Mouse (Mus musculus) heart, postnatal 36 days (tissue): ENCODE results near the gene Epb41l1. TPM values are rescaled to one million over a fixed set of nuclear protein-coding genes. Genes with fewer than 3 reads are reported as not detected.

Experiments used
- DNase-seq, 2 experiments: peaks; one replicate each; pipeline ENCODE4 v3.0.0; 2021 to 2022
- intact Hi-C: fragments of 180-260 bp; cut with DNase I; formaldehyde crosslinking; loops from one replicate; pipeline ENCODE4 v1.15.1; 2025
- total RNA-seq, 2 experiments: library from RNA; stranded (reverse); gene quantifications; 2 replicates each; pipeline ENCODE4 v1.2.3; 2021

Gene Epb41l1
- total RNA-seq, 2 experiments from 2014 or later = 6.3 to 9.1 TPM

DNA sequence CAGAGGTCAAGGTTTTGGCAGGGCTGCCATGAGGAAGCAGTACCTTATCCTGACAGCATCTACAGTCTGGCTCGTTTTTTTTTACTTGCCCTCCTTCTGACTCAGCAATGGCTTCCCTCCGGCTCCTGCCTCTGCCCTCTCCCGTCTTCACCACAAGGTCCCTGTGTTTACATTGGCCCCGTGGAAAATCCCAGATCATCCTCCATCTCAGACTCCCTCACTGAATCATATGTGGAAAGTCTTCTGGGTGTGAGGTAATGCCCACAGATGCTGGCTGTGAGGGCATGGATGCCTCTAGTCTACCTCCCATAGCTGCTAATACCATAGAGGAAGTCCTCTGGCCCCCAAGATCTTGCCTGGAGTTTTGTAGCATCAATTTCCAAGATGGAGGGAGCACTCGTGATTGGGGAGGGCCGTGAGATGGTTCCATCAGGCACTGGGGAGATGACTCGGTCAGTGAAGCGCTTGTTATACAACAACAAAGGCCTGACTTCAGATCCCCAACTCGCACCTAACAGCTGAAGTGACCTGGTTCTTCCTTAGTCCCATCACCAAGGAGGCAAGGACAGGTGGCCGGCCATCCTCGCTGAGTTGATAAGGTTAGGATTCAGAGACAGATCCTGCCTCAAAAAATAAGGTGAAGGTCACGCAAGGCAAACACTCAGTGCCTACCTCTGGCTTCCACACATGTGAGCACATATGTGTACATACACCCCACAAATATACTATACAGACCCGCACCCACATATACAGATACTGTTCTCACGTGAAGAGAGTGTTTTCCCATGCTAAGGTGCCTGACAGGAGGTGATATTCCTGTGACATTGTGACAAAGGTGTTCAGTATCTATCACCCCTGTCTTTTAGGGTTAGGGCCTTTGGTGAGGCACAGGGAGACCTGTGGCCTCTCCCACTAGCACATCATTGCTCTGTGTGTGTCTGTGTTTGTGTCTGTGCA, 36.0 kb downstream of the Epb41l1 start:
- no peak for DNase-seq
- intact Hi-C loops = no loop called here

DNA sequence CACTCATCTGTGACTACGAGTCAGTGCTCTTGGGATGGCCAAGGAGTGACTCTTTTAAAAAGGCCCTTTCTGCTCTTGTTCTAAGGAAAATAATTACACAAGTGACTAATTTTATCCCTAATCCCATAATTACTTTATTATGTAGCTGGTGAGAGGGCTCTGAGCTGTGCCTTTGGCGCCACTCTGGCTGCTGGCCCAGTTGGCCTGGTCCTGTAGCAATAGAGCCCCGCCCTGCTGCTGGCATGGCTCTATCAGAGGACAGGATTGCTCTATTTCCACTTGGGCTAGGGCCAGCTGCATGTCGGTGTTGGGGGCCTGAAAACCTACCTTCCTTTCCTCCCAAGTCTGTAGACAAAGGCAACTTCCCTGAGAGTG, 36.6 kb downstream of the Epb41l1 start:
- DNase-seq = peak in 1 of 2 experiments; percentile 44
- intact Hi-C loops = no loop called here

DNA sequence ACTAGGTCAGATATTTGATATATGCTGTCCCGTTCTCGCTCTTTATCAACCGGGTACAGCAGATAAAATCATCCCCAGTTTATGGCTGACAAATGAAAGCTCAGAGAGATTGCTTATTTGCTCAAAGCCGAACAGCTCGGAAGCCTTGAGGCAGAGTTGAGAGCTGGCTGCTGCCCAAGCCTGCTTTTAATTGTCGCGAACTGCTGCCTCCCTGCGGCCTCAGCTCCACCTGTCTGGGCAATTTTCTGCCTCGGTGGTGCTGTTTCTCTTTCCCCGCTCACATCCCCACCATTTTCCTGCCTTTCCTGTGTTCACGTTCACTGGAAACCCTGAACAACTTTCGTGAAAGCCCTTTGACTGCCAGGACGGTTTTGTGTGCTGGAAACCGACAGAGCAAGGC, 39.8 kb downstream of the Epb41l1 start:
- DNase-seq = peak; percentile 35 to 60
- intact Hi-C loops = loop anchor here (5.0 kb wide), 1 partner anchor 118 kb away; no protein-coding TSS in a partner anchor

DNA sequence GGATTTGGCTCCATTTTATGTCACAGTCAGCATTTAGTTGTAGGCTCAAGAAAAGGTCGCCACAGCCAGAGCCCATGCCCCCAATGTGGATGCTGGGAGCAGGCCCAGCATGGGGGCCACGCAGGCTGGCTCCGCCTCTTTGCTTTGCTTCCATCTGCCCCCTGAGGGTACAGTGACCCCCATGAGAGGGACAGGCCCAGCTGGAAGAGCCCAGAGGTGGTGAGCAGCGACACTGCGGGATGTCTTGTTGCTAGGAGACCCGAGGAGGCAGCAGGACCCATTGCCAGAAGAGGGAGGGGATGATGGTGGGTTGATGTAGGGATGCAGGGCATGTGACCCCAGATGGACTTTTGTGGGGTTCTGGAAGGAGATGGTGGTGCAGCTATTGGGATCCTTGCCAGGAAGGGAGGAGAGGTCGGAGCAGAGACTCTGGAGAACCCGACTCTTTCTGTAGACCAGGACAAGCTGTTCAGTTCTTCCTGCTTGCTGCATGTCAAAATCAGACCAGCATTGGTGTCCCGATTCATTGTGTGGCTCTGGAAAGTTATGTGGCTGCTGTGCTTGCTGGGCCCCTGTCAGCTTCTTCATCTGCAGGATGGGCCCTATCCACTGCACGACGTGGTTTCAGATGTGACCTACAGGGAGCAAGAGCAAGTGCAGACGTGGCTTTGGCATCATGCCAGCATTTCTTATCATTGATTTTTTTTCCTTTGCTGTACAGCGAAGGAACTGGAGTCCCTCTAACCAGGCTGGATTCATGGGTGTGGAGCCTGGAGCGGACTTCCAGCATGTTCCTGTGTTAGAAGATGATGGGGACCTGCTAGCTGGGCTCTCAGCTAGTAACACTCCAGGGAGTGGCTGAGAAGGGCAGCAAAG, 41.7 kb downstream of the Epb41l1 start:
- intact Hi-C loops = loop anchor here (5.0 kb wide), 1 partner anchor 120 kb away; no protein-coding TSS in a partner anchor
- DNase-seq = no peak

DNA sequence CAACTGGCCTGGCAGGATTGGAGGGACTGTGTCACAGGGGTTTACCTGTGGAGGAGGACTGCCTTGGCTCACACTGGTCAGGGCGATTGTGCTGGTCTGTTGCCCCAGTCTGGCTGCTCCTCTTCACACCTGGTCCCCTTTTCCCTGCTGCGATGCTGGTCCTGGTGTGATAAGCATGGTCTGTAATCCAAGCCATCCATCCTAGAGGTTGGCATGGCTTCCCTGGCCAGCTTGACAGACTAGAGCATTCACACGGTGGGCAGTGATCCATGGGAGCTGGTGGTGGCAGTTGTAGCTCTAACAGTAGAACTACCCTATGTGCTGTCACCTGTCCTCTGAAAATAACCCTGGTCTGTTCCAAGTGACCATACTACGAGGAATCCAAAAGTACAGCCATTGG, 43.7 kb downstream of the Epb41l1 start:
- no peak for DNase-seq
- intact Hi-C loops = loop anchor here (5.0 kb wide), 1 partner anchor 122 kb away; no protein-coding TSS in a partner anchor

DNA sequence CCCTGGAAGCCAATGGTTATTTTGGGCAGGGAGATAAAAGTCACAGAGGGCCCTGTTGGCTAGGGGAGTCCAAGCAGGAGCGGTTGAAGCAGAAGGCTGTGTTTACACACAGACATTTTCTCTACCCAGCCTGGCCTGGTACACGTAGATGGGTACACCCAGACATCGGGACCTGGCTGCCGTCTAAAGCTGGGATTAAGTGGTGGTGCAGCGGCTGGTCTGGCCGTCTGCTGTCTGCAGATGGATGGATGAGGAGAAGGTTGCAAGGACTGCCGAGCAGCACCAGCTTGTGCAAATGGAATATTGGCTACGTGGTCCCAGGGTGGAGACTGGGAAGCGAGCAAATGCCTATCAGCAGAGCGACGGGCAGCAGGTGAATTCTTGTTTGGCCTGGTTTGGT, 46.8 kb downstream of the Epb41l1 start:
- no peak for DNase-seq
- intact Hi-C loops = no loop called here

DNA sequence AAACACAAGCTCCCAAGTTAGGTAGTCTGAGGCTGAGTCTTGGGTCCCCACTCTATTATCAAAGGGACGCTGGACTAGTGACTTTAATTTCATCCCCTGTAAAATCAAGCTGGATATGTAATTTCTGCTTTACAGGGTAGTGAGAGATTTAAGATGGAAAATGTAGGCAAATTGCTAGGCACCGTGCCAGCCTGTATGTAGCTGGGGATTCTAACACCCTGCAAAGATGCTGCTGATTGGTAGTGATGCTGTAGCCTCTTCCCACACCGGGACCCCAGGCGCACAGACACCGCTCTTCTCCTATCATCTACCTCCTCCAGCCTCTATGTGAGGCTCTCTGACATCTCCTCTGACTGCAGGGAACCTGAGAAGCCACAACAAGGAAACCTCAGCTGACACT, 48.2 kb downstream of the Epb41l1 start:
- no peak for DNase-seq
- intact Hi-C loops = no loop called here

DNA sequence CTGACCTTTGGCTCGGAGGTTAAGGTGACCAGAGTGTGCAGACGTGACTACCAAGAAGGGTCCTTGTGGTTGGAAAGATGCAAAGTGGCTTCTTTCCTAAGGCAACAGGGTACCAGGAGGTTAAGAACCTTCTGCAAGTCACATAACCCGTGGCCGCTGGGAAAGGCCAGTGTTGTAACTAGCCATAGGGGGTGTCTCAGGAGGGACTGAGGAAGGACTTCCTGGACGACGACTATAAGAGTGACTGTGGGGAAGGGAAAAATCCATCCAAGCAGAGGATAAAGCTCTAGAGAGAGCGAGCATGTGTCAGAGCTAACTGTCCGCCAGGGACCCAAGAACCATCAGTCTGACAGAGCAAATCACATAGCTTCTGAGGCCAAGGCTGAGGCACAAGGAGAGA, 48.8 kb downstream of the Epb41l1 start:
- intact Hi-C loops = no loop called here
- DNase-seq = no peak

DNA sequence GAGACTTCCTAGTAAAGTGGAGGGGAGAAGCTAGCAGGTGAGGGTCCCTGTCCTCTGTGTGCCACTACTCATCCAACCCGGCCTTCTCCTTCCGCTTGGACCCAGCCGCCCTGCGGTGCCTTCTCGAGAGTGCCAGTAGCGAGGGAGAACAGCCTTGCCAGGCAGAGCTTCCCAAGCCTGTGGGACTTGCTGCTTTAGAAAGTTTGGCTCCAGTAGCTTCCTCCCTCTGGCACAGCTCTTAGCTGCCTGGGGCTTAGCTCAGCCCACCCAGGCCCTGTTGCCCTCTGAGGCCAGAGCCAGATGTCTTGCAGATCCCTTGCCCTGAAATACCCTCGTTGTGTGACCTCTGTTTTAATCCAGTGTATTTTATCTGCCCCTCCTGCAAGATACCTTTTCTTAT, 50.2 kb downstream of the Epb41l1 start:
- intact Hi-C loops = no loop called here
- no peak for DNase-seq

DNA sequence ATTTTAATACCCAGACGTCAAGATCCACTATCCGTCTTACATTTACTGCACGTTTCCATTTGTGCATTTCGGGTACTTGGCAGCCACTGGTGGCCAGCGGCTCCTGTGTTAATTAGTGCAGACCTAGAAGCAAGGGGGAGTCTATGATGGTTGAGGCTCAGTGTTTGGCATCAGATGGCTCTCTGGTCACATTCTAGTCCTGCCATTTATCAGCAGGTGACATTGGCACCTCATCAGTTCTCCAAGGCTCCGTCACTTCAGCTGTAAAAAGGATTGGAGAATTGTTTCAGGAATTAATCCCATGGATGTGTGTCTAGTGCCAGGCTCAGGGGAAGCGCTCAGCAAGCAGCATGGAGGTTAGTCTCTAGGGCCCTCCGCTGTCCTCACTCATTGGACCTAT, 51.6 kb downstream of the Epb41l1 start:
- no peak for DNase-seq
- intact Hi-C loops = no loop called here

DNA sequence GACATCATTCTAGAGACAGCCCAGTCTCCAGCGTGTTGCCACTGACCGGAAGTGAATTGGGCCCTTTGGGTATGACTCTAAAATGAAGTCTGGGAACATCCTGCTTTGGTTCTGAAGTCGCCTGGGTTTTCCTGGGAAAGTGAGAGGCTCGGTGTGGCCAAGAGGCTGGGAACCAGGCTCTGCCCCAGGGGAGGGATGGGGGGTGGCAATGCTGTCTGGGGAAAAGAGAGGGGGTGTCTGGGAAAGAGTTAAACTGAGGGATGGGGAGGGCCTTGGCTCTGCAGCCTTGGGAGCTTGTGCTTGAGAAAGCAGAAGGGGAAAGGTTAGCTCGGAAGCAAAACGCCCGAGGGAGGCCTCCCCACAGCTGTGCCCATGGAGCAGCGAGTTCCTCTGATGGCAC, 53.0 kb downstream of the Epb41l1 start:
- no peak for DNase-seq
- intact Hi-C loops = no loop called here

DNA sequence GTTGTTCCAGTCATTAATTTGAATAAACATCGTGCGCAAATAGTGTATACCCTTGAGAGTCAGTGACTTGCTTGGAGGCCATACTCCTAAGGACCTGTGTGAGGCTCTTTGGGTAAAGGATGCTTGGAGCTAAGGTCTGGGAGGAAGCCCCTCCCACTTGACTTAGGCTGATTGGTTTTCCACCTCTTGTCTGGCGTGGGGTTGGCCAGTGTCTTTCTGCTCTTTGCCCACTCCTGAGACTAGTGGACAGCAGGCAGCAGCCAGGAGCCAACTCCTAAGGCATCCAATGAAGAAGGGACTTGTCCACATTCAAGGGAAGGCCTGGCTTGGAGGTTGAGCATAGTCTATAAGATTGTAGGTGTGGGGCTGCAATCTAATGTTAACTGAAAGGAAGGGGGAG, 53.4 kb downstream of the Epb41l1 start:
- DNase-seq = no peak
- intact Hi-C loops = no loop called here

DNA sequence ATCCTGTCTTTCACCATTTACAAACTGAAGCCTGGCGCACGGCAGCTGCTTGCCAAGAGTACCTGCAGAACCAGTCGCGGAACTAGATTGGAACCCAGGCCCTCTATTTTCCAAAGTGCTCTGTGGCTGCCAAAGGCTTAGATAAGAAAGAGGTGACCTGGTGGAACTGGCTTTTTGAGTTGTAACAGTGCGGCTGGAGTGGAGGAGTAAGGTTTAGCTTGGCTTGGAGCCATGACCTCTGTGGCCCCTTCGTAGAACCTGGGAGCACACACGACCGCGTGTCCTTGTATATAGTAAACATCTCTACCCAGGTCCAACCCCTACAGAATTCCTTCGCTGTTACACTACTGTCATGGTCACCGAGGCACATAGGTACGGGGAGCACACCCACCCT, 54.2 kb downstream of the Epb41l1 start:
- intact Hi-C loops = no loop called here
- DNase-seq = no peak

DNA sequence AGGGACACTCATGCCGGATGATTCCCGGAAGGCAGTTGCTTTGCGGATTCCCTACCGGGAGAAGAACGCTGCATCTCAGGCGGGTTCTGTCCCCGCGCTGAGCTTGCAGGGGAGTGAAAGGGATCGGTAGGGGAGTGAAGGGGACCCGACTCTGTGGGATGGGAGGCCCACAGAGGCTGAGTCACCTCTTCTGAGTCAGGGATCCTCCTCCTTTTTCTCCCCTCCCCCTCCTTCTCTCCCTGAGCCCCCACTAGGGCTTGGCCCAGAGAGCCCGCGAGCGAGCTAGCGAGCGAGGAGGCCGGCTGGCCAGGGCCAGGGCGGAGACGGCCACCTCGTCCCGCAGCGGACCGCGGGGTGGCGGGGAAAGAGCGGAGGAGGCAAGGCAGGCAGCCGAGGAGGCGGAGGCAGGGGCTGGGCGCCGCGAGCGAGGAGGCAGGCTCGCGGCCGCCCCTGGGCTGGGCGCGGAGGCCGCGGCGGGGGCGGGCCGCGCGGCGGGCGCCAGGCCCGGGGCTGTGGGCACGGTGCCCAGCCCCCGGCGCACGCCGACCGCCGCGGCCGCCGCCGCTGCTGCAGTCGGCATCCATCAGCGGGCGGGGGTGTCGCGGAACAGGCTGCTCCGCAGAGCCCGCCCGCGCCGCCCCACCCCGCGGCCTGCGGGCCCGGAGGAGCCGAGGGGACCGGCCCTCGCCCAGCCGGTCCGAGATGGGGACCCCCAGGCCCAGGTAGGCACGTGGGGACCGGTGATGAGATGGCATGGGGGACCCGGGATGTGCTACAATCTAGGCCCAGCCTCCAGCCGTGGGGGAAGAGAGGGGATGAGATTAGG, 54.8 kb downstream of the Epb41l1 start:
- peak; percentile 69 to 80 for DNase-seq
- intact Hi-C loops = no loop called here

DNA sequence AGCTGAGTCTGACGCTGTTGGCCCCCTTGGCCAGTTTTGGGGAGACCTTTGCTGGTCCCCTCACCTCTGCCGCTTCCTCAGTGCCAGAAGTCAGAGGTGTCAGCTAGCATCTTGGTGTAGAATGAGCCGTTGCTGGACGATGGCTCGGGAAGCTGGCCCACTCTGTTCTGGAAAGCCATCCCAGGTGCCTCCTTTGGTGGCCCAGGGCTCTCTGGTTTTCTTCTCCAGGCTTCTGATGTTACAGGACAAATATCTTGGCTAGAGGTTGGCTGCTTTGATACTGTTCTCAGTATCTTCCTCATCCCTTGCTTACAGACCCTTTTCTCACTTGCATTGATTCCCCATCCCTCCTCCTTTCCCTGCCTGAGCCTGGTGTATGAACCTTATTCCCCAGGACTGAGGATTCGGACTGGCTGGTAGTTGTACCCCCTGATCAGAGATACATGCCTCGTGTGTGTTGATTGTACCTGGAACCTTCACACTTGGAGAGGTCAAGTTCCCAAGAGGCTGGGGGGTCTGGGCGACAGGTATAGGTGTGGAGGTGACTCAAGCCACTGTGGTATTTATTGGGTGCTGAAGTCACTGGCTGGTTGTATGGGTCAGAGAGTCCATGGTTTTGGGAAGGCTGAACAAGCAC, 55.5 kb downstream of the Epb41l1 start:
- intact Hi-C loops = no loop called here
- no peak for DNase-seq

DNA sequence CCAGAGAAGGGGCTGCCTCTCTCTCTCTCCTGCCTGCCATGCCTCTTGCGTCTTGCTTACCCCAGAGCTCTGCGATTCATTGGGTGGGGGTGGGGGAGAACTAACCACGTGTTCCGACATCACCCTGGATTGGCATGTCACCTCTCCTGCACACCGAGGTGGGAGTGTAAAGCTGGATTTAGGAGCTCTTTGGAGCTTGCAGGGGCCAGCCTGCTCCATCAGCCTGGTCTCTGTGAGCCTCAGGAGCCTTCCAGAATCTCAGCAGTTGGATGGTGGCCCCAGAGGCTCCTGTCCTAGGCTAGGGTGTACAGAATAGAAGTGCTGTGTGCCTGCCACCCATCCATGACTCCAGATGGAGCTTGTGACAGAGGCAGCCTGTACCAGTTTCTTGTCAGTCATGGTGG, 56.0 kb downstream of the Epb41l1 start:
- DNase-seq = no peak
- intact Hi-C loops = no loop called here

DNA sequence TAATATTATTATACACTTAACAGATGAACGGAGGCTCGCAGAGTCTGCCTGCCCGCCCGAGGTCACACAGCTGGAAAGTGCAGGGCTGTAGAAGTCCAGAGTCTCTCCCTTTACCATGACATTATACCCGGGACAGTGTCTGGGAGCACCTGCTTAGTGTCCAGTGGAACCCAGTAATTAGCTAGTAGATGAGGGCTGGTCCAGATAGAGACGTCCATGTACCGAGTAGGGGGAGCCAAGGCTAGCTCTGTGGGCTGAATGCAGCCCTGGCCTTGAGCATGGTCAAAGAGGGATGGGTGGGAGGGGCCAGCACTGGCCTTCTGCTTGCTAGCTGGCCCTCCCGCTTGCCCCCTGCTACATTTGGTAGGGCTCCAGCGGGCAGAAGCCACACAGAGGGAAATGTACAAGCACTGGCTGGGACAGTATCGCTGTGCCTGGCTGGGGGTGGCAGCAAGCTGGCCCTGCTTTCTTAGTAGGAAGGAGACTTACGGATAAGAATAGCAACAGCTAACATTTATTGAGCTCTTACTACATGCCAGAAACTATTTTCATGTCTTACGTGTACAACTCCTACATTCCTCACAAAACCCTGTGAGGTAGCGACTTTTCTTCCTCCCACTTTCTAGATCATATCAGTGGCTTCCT, 57.5 kb downstream of the Epb41l1 start:
- no peak for DNase-seq
- intact Hi-C loops = no loop called here

DNA sequence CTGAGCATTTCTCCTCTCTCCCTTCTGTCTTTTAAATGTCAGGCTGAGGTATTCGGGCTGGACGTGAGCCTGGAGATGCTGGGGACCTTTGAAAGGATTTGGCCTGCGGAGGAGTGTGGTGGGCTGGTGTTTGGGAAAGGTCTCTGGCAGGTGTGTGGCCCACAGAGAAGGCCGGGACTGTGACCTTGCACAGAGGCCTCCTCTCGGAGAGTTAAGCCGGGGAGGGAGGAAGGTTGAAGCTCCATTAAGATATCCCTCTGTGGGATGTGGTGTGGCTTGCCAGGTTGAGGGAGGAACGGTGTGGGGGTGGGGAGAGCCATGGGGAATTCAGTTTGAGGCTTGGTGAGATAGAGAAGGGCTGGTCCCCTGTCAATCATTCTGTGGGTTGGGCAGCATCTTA, 59.1 kb downstream of the Epb41l1 start:
- intact Hi-C loops = no loop called here

DNA sequence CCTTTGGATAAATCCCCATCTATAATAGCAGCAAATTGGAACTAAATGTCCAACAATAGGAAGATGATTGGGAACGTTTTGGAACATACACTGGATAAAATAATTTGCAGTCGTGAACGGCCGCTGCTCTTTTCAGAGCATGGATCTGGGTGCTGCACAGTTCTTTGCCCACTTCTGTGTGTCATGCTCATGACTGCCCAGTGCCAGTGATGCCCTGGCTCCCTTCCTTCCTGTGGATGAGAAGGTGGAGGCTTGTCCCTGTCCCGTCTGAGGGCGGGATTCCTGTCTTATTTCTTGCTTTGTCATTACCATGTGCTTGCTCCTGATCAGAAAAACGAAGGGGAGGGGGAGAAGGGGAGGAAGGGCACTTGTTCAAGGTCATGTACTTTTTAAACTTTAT, 59.6 kb downstream of the Epb41l1 start:
- intact Hi-C loops = no loop called here
- no peak for DNase-seq

More for the DNA sequence above, 59.1 kb downstream of the Epb41l1 start:
- no peak for DNase-seq

DNA sequence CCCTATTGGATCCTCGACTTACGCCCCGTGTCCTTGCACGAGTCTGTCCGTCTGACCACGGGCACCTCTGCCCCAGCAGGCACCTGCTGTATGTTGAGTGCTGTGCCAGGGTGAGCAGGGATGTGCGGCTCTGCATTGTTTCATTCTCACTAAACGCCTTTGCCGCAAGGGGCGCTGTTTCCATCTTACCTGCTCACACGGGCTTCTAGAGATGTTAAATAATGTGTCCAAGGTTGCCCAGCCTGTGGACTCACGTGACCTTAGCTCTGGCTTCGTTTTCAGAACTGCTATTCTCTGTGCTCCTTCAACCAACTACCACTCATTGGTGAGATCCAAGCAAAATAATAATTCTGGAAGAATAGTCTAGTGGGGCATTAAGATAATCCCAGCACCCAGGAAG, 61.6 kb downstream of the Epb41l1 start:
- DNase-seq = peak; percentile 42 to 63
- intact Hi-C loops = no loop called here
